Mouse (Mus musculus) right cerebral cortex, postnatal 4 days (tissue): ENCODE measurements around the gene Psmb3.

Experiments used
- DNase-seq: peaks from one replicate; pipeline ENCODE4 v3.0.0-alpha.2; 2022

Gene Psmb3

DNA sequence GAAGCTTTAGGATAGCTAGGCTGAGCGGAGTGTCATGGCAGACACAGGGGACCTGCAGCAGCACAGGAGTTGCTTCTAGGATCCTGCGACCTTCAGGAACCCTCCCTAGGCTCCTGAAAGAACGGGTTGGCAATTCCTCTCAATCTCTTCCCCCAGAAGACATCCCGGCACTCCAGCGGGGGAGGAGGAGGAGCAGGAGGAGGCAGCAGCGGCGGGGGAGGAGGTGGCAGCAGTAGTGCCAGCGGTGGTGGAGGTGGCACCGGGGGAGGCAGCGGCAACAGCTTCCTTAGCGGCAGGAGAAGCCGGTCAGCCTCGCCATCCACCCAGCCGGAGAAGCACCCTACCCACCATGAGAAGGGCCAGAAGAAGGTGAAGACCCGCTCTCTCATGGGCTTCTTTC lies 33.9 kb upstream of the Psmb3 start:
- DNase-seq, result no peak

DNA sequence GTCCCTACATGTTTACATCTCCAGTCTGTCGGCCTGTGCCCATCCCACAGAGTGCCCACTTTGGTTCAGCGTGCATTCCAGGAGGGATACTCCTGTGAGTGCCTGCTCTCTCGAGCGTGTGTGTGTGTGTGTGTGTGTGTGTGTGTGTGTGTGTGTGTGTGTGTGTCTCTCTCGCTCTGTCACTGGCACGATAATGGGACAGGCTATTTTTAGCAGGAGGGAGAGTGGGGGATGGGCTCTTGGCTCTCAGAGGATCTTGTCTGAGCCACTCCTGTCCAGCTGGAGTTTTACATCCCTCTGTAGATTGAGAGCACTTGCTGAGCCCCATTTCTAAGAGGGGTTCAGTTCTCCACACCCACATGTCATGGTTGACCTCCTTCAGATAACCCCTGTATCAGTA lies 33.4 kb upstream of the Psmb3 start:
- DNase-seq, result no peak

DNA sequence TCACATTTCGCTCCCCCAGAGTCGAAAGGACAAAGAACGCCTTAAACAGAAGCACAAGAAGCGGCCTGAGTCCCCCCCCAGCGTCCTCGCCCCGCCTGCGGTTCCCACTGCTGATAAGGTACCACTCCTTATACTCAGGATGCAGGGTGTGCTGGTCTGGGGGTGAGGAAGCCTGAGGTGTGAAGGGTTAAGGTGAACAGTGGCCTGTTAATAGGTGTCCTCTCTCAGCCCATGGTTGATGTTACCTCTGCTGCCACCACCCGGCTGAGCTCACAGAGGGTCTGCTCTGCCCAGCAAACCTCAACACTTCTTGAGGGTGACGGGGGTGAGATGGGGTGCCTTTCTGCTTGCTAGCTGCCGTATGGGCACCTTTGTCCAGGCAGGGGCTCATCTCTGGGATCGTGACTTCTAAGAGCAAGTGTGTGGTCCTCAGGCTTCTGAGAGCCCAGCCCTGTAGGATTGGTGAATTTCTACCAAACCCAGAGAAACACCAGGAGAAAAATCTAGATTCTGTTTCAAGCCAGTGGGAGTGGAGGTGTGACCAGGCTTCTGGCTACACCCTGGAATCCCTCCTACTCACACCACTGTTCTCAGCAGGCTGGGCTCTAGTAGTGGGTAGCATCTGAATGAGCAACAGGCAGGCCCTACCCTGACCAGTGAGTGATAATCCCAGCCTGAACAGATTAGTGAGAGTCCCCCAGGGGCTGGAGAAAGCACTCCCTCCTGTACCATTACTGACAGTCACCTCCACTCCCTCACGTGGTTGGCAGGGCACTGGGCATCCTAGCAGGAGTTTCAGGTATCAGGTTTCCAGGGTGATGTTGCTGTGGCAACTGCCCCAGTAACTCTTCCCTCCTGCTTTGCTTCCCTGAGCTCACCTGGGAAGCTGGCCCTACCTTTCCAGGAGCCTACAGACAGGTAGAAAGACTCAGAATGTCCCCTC lies 32.7 kb upstream of the Psmb3 start:
- DNase-seq, result no peak

DNA sequence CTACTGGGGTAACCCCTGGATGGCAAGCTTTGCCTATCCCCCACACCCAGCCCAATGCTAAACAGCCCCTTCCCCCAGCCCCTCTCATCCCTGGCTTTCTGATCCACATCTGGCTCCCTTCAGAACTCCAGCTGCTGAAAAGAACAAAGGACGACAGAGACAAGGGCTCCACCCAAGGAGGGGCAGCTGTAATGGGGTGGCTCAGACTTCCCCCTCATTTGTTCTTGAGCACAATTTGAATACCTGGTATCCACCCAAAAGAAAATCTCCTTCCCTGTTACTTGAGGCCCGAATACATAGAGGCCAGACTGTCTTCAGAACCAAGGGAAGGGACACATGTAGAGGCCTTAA lies 32.0 kb upstream of the Psmb3 start:
- DNase-seq, result no peak

DNA sequence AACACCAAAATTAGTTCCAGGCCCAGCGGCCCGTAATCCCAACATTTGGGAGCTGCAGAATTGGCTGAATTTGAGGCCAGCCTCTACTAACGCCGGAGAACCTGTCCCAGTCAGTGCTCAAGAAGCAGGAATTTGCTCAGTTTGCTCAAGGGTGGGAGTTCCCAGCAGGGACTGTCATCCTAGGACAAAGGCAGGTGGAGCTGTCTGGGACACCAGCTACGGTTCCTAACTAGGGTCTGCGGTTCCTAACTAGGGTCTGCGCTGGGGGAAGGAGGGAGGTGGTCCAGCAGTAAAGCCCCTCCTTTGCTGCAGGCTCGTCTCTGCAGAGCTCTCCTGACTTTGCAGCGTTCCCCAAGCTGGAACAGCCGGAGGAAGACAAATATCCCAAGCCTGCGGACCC lies 30.1 kb upstream of the Psmb3 start:
- DNase-seq, result no peak

DNA sequence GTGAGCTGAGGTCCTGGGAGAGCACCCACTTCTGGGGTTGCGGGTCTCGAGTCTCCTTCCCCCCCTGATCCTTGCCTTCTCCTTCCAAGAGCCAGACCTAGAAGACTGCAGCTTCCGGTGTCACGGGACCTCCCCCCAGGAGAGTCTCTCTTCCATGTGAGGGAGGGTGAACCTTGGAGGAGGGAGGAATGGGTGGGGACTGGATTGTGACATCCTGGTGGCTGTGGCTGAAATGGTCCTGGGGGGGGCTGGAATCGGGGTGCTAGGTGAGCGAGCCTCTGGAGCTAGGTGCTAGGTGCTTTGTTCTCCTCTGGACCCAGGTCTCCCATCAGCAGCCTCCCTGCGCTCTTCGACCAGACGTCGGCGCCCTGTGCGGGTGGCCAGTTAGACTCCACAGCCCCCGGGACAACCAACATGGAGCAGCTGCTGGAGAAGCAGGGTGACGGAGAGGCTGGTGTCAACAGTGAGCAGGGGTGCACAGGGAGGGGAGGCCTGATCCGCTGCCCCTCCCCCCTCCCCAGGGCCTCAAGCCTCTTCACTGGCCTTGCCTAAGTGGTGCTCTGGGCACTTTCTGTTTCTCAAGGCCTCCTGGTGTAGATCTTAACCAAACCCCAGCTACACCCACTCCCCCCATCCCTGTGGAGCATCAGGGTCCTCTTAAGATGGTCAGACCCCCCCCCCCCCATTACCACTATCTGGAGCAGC lies 27.0 kb upstream of the Psmb3 start:
- DNase-seq, result no peak

DNA sequence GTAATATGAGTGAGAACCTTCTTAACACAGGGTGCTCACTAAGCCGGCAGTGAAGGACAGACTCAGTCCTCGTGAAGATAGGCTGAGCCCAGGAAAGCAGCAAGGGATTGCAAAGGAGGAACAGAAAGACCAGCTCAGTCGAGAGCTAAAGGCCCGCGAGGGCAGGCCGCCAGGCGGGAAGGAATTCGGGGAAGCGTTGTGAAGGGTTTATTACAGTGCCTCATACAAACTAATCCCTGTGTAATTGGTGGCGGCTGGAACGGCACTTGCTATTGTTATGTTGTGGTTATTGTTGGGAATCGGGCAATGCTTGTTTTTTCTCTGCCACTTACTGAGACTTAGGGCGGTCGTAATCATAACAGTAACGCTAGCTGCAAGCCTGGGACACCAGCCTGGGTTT lies 25.8 kb upstream of the Psmb3 start:
- DNase-seq, result no peak

DNA sequence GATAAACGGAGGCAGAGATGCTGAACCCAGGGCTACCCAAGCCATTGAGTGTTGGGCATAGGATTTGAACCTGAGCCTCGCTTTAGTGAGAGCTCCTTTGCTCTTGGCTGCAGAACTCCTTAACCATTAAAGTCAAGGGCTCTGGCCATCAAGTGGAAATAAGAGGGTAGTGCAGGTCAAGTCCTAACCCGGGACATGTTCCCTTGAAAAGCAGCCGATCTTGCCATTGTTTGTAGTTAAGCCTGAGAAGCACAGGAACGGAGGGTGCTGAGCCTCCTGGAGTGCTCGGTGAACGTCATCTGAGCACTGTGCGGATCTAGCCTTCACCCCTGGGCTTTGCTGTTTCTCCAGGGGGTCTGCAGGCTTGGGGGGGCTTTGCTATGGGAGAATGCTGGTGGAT lies 25.4 kb upstream of the Psmb3 start:
- DNase-seq, result no peak

DNA sequence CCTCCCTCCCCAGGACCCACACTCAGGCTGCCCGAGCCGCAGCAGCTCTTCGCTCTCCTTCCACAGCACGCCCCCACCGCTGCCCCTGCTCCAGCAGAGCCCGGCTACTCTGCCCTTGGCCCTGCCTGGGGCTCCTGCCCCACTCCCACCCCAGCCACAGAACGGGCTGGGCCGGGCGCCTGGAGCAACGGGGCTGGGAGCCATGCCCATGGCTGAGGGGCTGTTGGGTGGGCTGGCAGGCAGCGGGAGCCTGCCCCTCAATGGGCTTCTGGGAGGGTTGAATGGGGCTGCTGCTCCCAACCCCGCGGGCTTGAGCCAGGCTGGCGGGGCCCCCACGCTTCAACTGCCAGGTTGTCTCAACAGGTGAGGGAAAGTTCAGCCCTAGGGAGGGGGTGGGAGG lies 24.9 kb upstream of the Psmb3 start:
- no peak for DNase-seq

DNA sequence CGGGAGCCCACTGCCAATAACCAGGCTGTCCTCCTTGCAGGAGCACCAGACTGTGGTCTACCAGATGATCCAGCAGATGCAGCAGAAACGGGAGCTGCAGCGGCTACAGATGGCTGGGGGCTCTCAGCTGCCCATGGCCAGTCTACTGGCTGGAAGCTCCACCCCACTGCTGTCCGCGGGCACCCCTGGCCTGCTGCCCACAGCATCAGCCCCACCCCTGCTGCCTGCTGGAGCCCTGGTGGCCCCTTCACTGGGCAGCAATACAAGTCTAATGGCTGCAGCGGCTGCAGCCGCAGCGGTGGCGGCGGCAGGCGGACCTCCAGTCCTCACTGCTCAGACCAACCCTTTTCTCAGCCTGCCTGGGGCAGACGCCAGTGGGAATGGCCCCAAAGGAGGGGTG lies 22.8 kb upstream of the Psmb3 start:
- DNase-seq, result peak; percentile 57

DNA sequence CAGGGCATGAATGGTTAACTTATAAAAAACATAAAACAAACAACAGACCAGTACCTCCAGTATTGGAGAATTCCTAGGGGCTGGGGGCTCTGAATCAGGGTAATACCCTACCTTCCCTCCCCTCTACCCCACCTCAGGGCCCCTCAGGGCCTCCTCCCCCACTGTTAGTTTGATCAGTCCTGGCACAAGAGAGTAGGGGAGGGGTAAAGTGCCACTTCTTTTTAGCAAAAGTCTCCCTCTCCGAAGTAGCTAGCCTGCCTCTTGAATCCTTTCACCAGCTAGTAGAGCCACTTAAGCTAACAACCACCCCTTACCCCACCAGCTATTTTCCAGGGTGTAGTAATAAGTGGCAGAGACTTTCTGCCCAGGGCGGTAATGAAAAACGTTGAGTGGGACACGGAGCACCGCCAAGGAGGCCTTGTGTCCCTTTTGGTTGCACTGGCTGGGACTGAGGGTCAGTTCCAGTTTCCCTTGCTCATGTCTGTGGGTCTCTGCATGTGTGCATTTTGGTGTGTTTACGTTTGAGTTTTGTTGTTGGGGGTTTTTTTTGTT lies 20.6 kb upstream of the Psmb3 start:
- no peak for DNase-seq

DNA sequence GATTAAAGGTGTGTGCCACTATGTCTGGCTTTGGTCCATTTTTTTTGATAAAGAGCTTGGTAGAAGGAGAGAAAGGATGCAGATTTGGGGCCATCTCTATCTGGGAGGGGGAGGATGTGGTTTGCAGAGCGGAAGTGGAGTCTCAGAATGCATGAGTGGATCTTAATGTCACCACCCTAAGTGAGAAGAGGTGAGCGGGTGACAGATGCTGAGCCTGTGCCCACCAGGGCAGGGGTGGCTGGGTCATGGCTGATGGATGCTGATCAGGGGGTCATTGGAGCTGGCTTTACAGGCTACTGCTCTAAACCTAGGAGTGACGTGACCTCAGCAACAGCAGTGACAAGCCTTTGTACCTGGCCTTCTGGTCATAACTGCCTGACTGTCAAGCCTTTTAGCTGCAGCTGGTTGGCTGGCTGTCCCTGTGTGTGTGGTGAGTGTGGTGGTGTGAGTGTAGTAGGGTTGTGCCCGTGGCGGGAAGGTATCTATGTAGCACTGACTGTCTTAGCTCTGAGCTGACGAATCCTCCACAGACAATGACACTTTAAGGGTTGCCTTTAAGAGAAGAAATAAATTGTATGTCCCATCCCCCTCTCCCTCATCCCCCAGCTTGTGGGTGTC lies 19.0 kb upstream of the Psmb3 start:
- DNase-seq, result no peak

DNA sequence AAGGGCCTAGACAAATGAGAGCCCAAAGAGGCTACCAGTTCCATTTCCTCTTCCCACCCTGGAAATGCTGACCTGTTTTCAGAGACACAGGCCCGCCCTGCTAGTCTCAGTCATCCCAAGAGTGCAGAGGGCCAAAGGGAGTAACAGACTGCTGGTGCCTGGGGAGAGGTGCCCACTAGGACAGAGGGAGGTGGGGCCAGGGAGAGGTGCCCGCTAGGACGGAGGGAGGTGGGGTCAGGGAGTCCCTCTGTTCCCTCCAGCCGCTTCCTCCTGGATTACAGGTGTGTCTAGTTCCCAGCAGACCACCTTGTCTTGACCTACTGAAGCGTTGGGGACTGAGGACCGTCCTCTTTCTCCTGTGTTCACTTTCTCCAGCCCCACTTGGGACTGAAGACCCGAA lies 18.4 kb upstream of the Psmb3 start:
- no peak for DNase-seq

DNA sequence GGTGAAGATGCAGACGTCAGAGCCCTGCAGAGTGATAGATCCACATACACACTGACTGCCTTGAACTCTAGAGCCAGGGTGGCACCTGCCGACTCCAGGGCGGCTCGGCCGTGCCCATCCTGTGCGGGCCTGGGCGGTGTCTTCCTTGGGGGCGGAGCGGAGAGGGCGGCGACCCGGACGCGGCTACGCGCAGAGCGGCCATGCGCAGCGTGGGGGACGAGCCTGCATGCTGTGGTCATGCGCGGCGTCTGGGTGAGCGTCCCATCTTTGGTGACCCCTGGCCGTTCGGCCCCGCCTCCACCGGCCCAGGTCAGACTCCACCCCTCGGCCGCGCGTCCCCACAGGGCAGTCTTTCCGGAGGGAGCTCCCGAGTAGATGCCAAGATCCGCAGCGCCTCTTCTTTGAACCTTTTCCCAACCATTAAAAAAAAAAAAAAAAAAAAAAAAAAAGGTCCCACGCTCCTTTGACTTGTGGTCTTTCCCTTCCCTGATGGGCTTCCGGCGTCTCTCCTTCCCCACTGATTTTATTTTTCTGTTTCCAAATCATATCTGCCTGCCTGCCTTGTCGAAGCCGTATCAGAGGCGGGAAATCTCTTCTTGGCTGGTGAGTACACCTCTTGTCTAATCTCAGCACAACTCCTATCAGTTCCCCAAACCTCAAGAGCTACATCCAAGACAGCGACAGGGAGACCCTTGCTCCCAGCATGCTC lies 17.4 kb upstream of the Psmb3 start, which contains the start of gene Cisd3:
Cisd3 (plus strand) TSS at position 214 of the 709 bp plus-strand sequence.
- peak; percentile 68 for DNase-seq

DNA sequence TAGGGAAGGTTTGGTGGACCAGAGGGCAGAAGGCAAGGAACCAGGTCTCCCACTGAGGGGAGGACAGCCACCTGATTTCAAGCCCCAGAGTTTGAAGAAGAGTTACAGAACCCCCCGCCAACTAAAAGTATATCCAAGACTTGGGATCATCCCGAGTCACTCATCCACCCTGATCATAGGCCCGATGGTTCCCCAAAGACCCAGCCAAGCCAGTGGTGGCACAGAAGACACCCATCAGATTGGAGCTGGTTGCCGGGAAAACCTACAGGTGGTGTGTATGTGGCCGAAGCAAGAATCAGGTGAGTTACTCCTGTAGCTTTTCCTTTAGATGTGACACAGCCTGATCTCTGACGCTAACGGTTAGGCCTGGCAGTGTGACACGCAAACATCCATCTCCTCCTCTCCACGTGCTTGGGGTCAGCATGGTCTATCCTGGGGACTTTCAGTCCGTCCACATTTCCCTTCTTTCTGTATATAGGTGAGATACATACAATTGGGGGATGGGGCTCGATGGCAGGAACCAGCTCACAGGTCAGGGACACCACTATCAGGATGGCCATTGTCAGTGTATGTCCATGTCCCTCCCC lies 16.8 kb upstream of the Psmb3 start:
- DNase-seq, result no peak

DNA sequence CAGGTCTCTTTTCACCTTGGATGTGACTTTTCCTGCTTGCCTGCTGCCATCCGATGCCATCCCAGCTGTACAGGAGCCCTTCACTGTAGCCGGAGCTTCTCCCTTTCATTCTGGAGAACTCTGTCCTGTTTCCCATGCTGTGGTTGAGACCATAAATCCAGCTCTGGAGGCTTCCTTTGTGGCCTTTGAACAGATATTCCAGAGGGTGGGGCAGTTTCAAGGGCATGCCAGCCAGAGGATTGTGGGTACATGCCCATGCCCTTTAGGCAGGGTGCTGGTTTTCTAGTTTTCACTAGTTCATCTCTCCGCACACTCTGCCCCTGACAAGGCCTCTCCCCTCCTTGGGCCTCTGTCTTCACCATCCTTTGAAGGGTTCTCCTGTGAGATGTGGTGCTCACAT lies 16.1 kb upstream of the Psmb3 start:
- no peak for DNase-seq

DNA sequence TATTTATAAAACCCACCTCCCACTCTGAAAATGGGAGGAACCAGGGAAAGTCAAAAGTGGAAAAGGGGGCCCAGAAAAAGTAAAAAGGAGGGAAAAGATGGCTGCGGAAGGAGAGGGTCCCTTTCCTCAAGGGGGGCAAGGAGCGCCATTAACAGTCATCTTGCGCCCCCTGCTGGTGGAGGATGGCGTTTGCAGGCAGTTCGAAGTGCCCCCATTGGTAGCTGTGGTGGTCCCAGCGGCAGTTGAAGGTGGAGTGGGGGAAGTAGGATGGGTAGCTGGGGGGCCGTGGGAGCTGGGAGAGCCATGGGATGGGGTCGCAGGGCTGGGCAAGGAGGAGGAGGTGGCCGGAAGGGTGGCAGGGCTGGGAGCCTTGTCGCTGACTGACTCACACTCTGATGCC lies 13.3 kb upstream of the Psmb3 start:
- DNase-seq, result peak; percentile 91

DNA sequence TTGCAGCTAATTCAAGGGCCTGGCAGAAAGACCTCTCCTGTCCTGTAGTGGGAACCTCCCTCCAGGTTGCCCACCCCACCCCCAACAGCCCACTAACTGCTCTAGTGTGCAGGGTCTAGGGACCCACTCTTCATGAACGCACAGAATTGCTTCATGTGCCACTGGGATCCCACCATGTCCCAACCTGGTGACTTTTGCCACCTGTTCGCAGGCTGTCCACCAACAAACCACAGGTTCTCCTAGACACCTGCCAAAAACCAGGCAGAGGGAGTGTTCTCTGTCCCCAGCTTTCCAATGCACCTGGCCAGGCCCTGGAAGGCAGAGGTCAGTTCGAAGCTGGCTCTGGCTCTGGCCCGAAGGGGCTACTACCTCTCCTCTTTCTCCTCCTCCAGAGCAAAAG lies 8.8 kb upstream of the Psmb3 start:
- no peak for DNase-seq

DNA sequence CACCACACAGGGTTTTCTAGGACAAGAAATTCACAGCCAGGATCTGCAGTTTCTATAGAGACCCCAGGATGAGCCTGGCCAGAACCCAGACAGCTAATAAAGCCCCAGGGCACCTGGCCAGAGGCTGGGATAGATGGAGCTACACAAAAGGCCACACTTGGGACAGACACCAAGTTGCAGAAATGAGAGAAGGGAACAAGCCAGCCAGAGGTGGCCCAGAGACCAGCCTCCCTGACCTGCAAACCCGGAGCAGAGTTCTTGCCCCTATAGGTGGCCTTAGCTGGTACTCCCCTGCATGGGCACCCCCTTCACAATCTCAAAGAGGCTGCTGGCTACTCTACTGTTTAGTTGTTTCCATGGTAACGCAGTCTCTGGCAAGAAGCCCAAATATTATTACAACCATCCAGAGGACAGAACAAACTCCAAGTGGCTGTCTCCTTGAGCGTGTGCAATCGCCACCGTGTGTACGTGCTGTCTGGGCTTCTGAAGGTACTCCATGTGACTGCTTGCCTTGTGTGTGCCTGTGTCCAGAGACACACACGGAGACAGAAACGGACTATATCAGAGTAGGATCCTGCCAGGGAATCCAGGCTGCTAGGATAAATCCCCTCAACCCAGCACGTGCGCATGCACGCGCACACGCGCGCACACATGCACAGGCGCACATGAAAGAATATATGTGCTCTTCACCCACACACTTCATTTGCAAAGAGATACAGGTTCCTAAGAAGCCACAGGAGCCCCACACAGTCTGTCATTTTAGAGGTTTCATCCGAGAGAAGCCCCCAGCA lies 8.1 kb upstream of the Psmb3 start:
- peak; percentile 69 for DNase-seq

DNA sequence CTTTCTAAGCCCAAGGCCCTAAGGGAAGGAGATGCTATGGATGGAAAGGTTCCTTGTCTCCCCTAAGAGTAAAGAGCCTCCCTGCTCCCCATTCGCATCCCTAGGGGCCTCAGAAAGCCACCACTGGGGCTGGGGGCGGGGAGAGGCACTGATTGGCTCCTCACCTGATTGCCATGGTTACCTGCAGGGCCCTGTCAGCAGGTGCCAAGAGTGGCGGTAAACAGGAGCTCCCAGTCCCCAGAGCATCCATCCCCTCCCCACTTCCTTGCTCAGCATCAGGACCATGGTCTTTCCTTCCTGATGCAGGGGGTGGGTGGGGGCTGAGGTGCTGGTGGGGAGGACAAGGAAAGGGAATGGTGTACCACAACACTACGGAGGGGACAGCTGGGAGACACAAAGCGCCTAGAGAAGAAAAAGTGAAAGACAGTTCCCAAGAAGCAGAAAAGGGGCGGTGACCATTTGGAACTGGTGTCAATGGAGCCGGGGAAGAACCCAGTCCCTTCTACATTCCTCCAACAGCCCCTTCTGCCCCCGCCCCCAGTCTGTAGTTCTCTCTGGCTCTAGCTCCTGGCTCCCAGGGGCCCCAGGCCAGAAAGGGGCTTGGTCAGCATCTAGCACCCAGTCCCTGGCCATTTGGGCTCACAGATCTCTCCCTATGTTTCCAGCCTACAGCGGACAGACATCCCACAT lies 7.3 kb upstream of the Psmb3 start:
- no peak for DNase-seq

DNA sequence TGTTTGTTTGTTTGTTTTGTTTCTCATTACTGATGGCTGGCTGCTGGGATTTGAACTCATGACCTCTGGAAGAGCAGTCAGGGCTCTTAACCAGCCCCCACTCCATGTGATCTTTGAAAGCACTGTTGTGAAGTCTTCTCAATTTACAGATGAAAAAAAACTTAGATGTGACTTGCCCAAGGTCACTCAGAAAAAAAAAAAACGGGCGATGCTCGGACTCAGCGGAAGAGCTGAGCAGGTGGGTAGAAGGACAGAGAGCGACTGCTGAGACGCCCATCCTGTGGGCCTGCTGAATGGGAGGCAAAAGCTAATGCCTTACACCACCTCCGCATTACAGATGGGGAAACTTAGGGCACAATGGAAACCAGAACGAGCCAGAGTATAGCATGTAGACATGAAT lies 6.5 kb upstream of the Psmb3 start:
- DNase-seq, result no peak
